Mouse (Mus musculus): ENCODE measurements at regions not wholly inside any gene's neighbourhood (a gene's known extent, or its start where the extent isn't known, plus 50 kb on each side); places are given as distances from the start of the nearest gene placed in this dataset.

- Histone ChIP-seq H3K9me3 (no peaks in the 10 kb centered on the region), H3K4me1 (0 out of 2 replicates have a peak, but pooled peaks cover 4% of the 10 kb centered on the region), H3K27ac (replicated peaks) (no peak overlapping the region), H3K9ac (replicated peaks) (no peak overlapping the region), H3K4me3 (no peak overlapping the region), H3K36me3 (no peaks in the 10 kb centered on the region), H3K27me3 (no peaks in the 10 kb centered on the region), H3K4me2 (replicated peaks) (no peak overlapping the region)
- 47% methylated on average over 3 of the region's 3 CpGs for WGBS
- ATAC-seq (replicated peaks), result no peak
These were observed 223.8 kb downstream of the Kdm4c start for GRCm38 (mm10) chr4:74466081-74466480.

- Histone ChIP-seq H3K27ac (replicated peaks) (no peak overlapping the region), H3K4me2 (replicated peaks) (no peak overlapping the region), H3K9me3 (no peaks in the 10 kb centered on the region), H3K9ac (replicated peaks) (no peak overlapping the region), H3K4me3 (no peak overlapping the region), H3K36me3 (no peaks in the 10 kb centered on the region), H3K4me1 (no peaks in the 10 kb centered on the region), H3K27me3 (no peaks in the 10 kb centered on the region)
- WGBS, result 80% methylated on average over 5 of the region's 5 CpGs
- no peak for ATAC-seq (replicated peaks)
These were observed 270.2 kb downstream of the Kdm4c start for GRCm38 (mm10) chr4:74512489-74512888.

GRCm38 (mm10) chr4:74553888-74554287 is 311.6 kb downstream of the Kdm4c start:
- Histone ChIP-seq H3K36me3 (no peaks in the 10 kb centered on the region), H3K27ac (replicated peaks) (no peak overlapping the region), H3K4me2 (replicated peaks) (no peak overlapping the region), H3K9ac (replicated peaks) (no peak overlapping the region), H3K4me3 (no peak overlapping the region), H3K27me3 (no peaks in the 10 kb centered on the region), H3K9me3 (no peaks in the 10 kb centered on the region), H3K4me1 (peaks cover 6% of the 10 kb centered on the region; the same call in 1 of the 2 replicates)
- WGBS, result 45% methylated on average over 1 of the region's 1 CpGs
- peak; percentile 92 for ATAC-seq (replicated peaks)

GRCm38 (mm10) chr4:74563565-74563964 is 321.3 kb downstream of the Kdm4c start:
- H3K27ac ChIP-seq (replicated peaks), result no peak overlapping the region
- H3K9me3 ChIP-seq, result no peaks in the 10 kb centered on the region
- no peaks in the 10 kb centered on the region for H3K27me3 ChIP-seq
- no peak overlapping the region for H3K9ac ChIP-seq (replicated peaks)
- H3K4me1 ChIP-seq, result no peaks in the 10 kb centered on the region
- 13% methylated on average over 2 of the region's 2 CpGs for WGBS
- no peak for ATAC-seq (replicated peaks)
- H3K4me2 ChIP-seq (replicated peaks), result no peak overlapping the region
- H3K36me3 ChIP-seq, result no peaks in the 10 kb centered on the region
- no peak overlapping the region for H3K4me3 ChIP-seq

- ATAC-seq (replicated peaks), result no peak
- no peak overlapping the region for H3K27ac ChIP-seq (replicated peaks)
- no peaks in the 10 kb centered on the region for H3K9me3 ChIP-seq
- H3K36me3 ChIP-seq, result no peaks in the 10 kb centered on the region
- WGBS, result 87% methylated on average over 1 of the region's 1 CpGs
- H3K9ac ChIP-seq (replicated peaks), result no peak overlapping the region
- H3K4me1 ChIP-seq, result 0 out of 2 replicates have a peak, but pooled peaks cover 5% of the 10 kb centered on the region
- H3K27me3 ChIP-seq, result no peaks in the 10 kb centered on the region
- H3K4me3 ChIP-seq, result no peak overlapping the region
- H3K4me2 ChIP-seq (replicated peaks), result no peak overlapping the region
These were observed 344.1 kb downstream of the Kdm4c start for GRCm38 (mm10) chr4:74586400-74586799.

- Histone ChIP-seq H3K27ac (replicated peaks) (no peak overlapping the region), H3K4me1 (0 out of 2 replicates have a peak, but pooled peaks cover 5% of the 10 kb centered on the region), H3K36me3 (no peaks in the 10 kb centered on the region), H3K4me3 (no peak overlapping the region), H3K9ac (replicated peaks) (no peak overlapping the region), H3K9me3 (no peaks in the 10 kb centered on the region), H3K27me3 (no peaks in the 10 kb centered on the region), H3K4me2 (replicated peaks) (no peak overlapping the region)
- ATAC-seq (replicated peaks), result no peak
These were observed 344.8 kb downstream of the Kdm4c start for GRCm38 (mm10) chr4:74587125-74587524.

GRCm38 (mm10) chr4:74588761-74589160 is 346.5 kb downstream of the Kdm4c start:
- H3K27ac ChIP-seq (replicated peaks), result no peak overlapping the region
- H3K9me3 ChIP-seq, result no peaks in the 10 kb centered on the region
- H3K4me3 ChIP-seq, result no peak overlapping the region
- no peak overlapping the region for H3K4me2 ChIP-seq (replicated peaks)
- no peaks in the 10 kb centered on the region for H3K36me3 ChIP-seq
- 0 out of 2 replicates have a peak, but pooled peaks cover 5% of the 10 kb centered on the region for H3K4me1 ChIP-seq
- no peak overlapping the region for H3K9ac ChIP-seq (replicated peaks)
- H3K27me3 ChIP-seq, result no peaks in the 10 kb centered on the region
- ATAC-seq (replicated peaks), result no peak

GRCm38 (mm10) chr4:74613032-74613431 is 370.7 kb downstream of the Kdm4c start:
- Histone ChIP-seq H3K36me3 (no peaks in the 10 kb centered on the region), H3K27me3 (no peaks in the 10 kb centered on the region), H3K4me2 (replicated peaks) (no peak overlapping the region), H3K9me3 (no peaks in the 10 kb centered on the region), H3K4me3 (no peak overlapping the region), H3K27ac (replicated peaks) (no peak overlapping the region), H3K9ac (replicated peaks) (no peak overlapping the region), H3K4me1 (no peaks in the 10 kb centered on the region)
- WGBS, result 49% methylated on average over 3 of the region's 3 CpGs
- 0 out of 2 replicates have a peak, but pooled peaks have one; percentile 29 for ATAC-seq (replicated peaks)
